Mouse (Mus musculus) limb, embryonic 12.5 days (tissue): ENCODE results near the gene Thada. TPM values are rescaled to one million over a fixed set of nuclear protein-coding genes. Genes with fewer than 3 reads are reported as not detected.

ENCODE experiments used
- ATAC-seq: fragments of 200-750 bp; cut with Nextera tagmentation; 2 replicates; pipeline ENCODE4 v1.8.0; 2017; ENCODE audit warnings: low read depth, moderate TSS enrichment; ENCODE audit not compliant: insufficient number of reproducible peaks, insufficient read depth, low FRiP score, low TSS enrichment
- H3K27ac ChIP-seq: fragments of 300-500 bp; sonication (generic); 2 replicates; pipeline ENCODE4 v1.5.1; 2016; ENCODE audit warnings: mild to moderate bottlenecking, moderate library complexity
- H3K27me3 ChIP-seq: fragments of 300-500 bp; sonication (generic); 2 replicates; pipeline ENCODE4 v1.6.1; 2016; ENCODE audit warnings: mild to moderate bottlenecking, moderate library complexity
- H3K36me3 ChIP-seq: fragments of 300-500 bp; sonication (generic); 2 replicates; pipeline ENCODE4 v1.6.1; 2016; ENCODE audit warnings: mild to moderate bottlenecking, moderate library complexity
- H3K4me1 ChIP-seq: fragments of 300-500 bp; sonication (generic); replicated peaks from 2 replicates; pipeline ENCODE4 v1.6.1; 2016
- H3K4me2 ChIP-seq: fragments of 300-500 bp; sonication (generic); 2 replicates; pipeline ENCODE4 v1.6.1; 2016; ENCODE audit warnings: mild to moderate bottlenecking, moderate library complexity
- H3K4me3 ChIP-seq: fragments of 300-500 bp; sonication (generic); replicated peaks from 2 replicates; pipeline ENCODE4 v1.5.1; 2016; ENCODE audit warnings: mild to moderate bottlenecking
- H3K9ac ChIP-seq: fragments of 300-500 bp; sonication (generic); replicated peaks from 2 replicates; pipeline ENCODE4 v1.6.1; 2016; ENCODE audit warnings: mild to moderate bottlenecking, moderate library complexity
- H3K9me3 ChIP-seq: fragments of 300-500 bp; sonication (generic); 2 replicates; pipeline ENCODE4 v1.6.1; 2016; ENCODE audit warnings: mild to moderate bottlenecking, moderate library complexity
- WGBS: fragments of 180-500 bp; shearing (Covaris S2); methylation state at CpG from one replicate; pipeline ENCODE4 v1.1.7; 2016; 5-methylcytosine and 5-hydroxymethylcytosine counted together
- polyA plus RNA-seq: library from polyadenylated mRNA; unstranded; fragments of >200 nt; fragmentation: Nextera tagmentation; extraction: Ambion mirVana; gene quantifications from 2 replicates; pipeline ENCODE4 v1.2.1, GENCODE M21; 2016

Gene Thada
- polyA plus RNA-seq, 1 experiment from 2014 or later = 15.3 TPM

DNA sequence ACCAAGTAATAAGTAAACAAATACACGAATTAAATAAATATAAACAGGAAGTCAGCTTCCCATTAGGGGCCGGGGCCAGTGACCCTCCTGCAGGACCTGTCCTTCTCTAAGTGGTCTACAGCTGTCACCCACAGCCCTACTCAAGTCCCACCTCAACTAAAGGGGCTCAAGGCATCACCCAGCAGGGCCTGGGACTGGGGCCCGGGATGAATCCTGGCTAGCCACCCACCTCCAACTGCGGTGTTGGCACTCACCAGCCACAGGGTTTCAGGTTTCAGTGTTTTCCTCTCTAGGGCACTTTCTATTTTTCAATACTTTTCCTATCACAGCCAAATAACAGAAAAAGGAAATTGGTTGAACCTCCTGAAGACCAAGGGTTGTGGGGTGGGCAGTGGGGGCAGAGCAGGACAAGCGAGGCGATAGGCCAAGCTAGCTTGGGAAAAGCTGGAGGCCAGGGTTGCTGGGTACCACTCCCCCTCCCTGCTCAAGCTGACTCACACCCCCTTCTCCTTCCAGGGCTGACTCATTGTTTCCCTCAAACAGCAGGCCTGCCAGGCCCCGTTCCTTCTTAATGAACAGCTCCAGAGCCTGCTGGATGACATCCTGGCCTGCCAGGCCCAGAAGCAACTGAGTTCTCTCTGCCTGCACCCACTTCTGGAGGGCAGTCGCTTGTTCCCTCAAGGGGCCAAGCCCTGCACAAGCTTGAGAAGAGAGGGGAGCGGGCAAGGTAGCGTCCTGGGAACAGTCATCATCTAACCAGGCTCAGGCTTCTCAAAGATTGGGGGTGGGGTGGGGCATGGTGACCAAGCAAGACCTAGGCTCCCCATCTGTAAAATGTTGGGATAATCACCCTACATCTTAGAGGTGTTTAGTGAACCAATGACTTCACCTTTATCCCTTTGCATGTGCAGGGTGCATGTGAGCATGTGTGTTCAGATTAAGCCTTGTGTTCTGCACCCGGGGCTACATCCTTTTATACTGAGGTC is 317.2 kb downstream of the Thada start:
- Histone ChIP-seq H3K27me3 (peaks cover 11% of the 10 kb centered on the region), H3K4me3 (no peak overlapping the region), H3K27ac (peak overlapping the region; percentile 89), H3K9ac (no peak overlapping the region), H3K4me2 (peak overlapping the region; percentile 17; the same call in 1 of the 2 replicates), H3K9me3 (no peaks in the 10 kb centered on the region), H3K36me3 (no peaks in the 10 kb centered on the region), H3K4me1 (peaks cover 57% of the 10 kb centered on the region)
- ATAC-seq = peak; percentile 67
- 33% methylated on average over 11 of the region's 11 CpGs for WGBS

GRCm38 (mm10) chr17:84147183-84148108 is 318.6 kb downstream of the Thada start:
- Histone ChIP-seq H3K36me3 (no peaks in the 10 kb centered on the region), H3K4me1 (peaks cover 69% of the 10 kb centered on the region), H3K27ac (no peak overlapping the region), H3K4me2 (no peak overlapping the region), H3K27me3 (peaks cover under 1% of the 10 kb centered on the region; the same call in 1 of the 2 replicates), H3K9ac (no peak overlapping the region), H3K4me3 (no peak overlapping the region), H3K9me3 (no peaks in the 10 kb centered on the region)
- no peak for ATAC-seq
- 59% methylated on average over 11 of the region's 11 CpGs for WGBS

- no peak for ATAC-seq
- H3K27me3 ChIP-seq = no peaks in the 10 kb centered on the region
- H3K9ac ChIP-seq = 0 out of 2 replicates have a peak overlapping the region, but pooled peaks have one; percentile 8
- H3K4me1 ChIP-seq = peaks cover 68% of the 10 kb centered on the region
- H3K36me3 ChIP-seq = no peaks in the 10 kb centered on the region
- H3K4me2 ChIP-seq = no peak overlapping the region
- no peak overlapping the region for H3K4me3 ChIP-seq
- H3K27ac ChIP-seq = peak overlapping the region; percentile 74
- 43% methylated on average over 7 of the region's 7 CpGs for WGBS
- no peaks in the 10 kb centered on the region for H3K9me3 ChIP-seq
These were observed 319.4 kb downstream of the Thada start for GRCm38 (mm10) chr17:84146458-84147182.

DNA sequence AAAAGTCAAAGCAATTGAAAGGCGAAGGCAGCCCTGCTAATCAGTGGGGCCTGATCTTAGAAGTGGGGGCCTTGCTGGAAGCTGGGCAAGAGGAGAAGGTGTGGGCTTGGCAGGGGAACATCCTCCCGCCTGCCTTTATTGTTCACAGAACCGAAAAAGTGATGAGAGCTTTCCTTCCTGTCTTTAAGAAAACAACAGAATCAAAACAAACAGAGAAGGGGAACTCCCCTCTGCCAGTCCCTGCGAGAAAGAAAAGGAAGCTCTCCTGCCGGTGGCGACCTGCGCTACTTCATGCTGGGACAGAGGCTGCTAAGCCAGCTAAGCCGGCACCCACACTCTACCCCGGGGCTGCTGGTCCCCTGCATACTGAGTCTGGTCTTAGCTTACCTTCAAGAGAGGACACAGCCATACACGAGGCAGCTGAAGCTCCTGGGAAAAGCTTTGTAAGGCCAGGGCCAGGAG is 320.1 kb downstream of the Thada start:
- Histone ChIP-seq H3K9me3 (no peaks in the 10 kb centered on the region), H3K4me2 (no peak overlapping the region), H3K27ac (peak overlapping the region; percentile 74), H3K9ac (no peak overlapping the region), H3K27me3 (no peaks in the 10 kb centered on the region), H3K4me3 (no peak overlapping the region), H3K36me3 (no peaks in the 10 kb centered on the region), H3K4me1 (peaks cover 75% of the 10 kb centered on the region)
- no peak for ATAC-seq
- WGBS = 20% methylated on average over 10 of the region's 10 CpGs

DNA sequence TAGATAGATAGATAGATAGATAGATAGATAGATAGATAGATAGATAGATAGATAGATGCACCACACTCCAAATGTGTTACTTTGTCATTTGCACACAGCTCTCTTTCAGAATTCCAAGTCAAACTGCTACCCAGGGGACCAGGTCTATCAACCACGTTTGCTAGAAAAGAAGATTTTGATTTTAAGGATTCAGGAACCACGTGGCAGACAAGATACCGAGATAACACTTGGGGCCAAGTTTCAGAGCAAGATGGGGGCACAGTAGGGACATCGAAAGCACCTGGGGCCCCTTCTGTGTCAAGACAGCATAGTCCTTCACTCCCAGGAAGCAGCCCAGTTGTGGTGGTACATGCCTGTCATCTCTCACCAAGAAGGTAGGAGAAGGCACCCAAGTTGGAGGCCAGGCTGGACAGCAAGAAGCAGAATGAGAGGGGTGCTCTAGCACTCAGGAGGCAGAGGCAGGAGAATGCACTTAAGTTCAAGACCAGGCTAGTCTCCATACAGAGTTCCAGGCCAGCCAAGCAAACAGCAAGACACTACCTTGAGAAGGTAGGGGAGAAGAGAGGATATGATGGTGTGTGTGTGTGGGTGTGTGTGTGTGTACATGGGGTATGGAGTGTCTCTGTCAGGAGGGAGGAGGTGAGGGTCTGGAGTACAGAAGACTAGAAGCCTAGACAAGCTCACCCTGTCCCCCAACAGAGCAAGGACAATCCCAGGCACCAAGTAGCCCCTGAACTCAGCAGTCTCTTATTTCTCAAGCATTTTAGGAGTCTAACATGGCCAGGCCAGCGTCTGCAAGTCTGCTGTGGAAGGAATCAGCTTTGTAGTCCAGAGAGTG is 321.0 kb downstream of the Thada start:
- Histone ChIP-seq H3K9me3 (no peaks in the 10 kb centered on the region), H3K4me1 (peaks cover 73% of the 10 kb centered on the region), H3K9ac (no peak overlapping the region), H3K27me3 (no peaks in the 10 kb centered on the region), H3K36me3 (no peaks in the 10 kb centered on the region), H3K27ac (peak overlapping the region; percentile 46; the same call in 1 of the 2 replicates), H3K4me2 (no peak overlapping the region), H3K4me3 (no peak overlapping the region)
- no peak for ATAC-seq
- 75% methylated on average over 5 of the region's 5 CpGs for WGBS

DNA sequence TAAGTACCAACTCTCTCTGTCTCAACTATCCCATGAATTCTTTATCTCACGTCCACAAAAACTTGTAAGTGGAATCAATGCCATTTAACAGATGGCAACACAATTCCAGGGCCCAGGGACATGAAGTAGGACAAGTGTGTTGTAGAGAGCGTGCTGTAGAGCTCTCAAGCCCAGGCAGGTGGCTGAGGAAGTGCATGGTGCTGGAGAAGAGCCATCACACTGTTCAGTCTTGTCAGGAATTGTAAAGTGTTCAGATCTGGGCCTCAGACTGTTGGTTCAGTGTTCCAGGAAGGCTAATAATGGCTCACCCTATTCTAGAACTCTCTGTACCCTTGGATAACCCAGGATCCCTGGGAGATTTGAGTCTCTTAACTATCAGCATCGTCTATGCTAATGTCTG is 321.9 kb downstream of the Thada start:
- Histone ChIP-seq H3K9ac (no peak overlapping the region), H3K27me3 (no peaks in the 10 kb centered on the region), H3K4me1 (peaks cover 65% of the 10 kb centered on the region), H3K36me3 (no peaks in the 10 kb centered on the region), H3K9me3 (no peaks in the 10 kb centered on the region), H3K4me3 (no peak overlapping the region), H3K4me2 (no peak overlapping the region), H3K27ac (no peak overlapping the region)
- 93% methylated on average over 3 of the region's 3 CpGs for WGBS
- no peak for ATAC-seq

DNA sequence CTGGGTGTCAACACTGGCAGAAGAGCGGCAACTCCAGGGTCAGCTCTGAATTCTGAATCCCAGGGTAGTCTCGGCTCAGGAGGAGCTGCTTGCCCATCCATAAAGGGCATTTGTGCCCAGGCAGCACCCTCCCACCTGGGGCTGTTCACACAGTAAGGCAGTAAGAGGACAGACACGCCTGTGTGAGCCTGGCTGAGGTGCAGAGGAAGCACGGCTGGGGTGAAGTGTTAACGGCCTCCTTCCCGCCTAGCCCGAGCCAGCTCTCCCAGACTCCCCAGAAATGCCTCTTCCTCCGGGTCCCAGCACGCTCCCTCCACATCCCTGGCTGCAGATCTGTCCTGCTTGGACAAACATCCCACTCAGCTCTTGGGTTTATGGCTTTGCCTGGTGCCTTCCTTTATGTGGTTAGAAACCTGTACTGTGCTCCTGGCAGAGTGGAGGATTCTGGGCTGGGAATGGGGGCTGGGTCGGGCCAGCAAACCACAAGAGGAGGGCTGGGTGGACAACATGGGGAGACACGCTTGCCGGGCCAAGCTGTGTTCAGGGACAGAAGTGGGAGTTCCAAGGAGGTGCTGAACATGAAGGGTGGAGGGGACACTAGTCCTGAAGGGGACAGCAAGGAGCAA is 322.7 kb downstream of the Thada start:
- Histone ChIP-seq H3K9me3 (no peaks in the 10 kb centered on the region), H3K27me3 (no peaks in the 10 kb centered on the region), H3K36me3 (no peaks in the 10 kb centered on the region), H3K4me1 (peaks cover 57% of the 10 kb centered on the region), H3K4me2 (no peak overlapping the region), H3K9ac (no peak overlapping the region), H3K4me3 (no peak overlapping the region), H3K27ac (peak overlapping the region; percentile 57)
- WGBS = 31% methylated on average over 12 of the region's 12 CpGs
- peak; percentile 23; the same call in 1 of the 2 replicates for ATAC-seq

DNA sequence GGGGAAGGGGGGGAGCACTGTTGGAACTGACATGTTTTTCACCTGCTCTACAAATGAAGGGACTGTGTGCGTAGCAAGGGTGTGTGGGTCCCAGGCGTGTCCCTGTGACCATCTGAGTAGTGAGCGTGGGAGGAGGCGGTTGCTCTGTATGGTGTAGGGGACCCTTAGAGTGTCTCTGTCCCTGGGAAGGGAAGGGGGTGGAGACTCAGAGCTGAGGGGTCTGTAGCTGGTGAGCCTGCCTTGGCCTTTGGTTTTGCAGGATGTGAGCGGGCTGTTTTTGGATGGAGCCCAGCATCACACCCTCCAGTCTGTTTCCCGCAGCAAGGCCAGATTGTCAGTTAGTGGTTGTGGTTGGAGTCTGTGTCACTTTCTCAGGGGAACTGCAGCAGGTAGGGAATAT is 324.3 kb downstream of the Thada start:
- WGBS = 90% methylated on average over 6 of the region's 6 CpGs
- Histone ChIP-seq H3K36me3 (no peaks in the 10 kb centered on the region), H3K4me3 (no peak overlapping the region), H3K27me3 (0 out of 2 replicates have a peak, but pooled peaks cover 5% of the 10 kb centered on the region), H3K9me3 (no peaks in the 10 kb centered on the region), H3K27ac (0 out of 2 replicates have a peak overlapping the region, but pooled peaks have one; percentile 23), H3K9ac (no peak overlapping the region), H3K4me2 (no peak overlapping the region), H3K4me1 (peaks cover 60% of the 10 kb centered on the region)
- ATAC-seq = no peak

- Histone ChIP-seq H3K9me3 (no peaks in the 10 kb centered on the region), H3K27ac (0 out of 2 replicates have a peak overlapping the region, but pooled peaks have one; percentile 23)
- 63% methylated on average over 10 of the region's 10 CpGs for WGBS
These were observed 325.0 kb downstream of the Thada start for GRCm38 (mm10) chr17:84140822-84141507.

More at GRCm38 (mm10) chr17:84140822-84141507, 325.0 kb downstream of the Thada start:
- no peak overlapping the region for H3K4me3 ChIP-seq
- H3K27me3 ChIP-seq = 0 out of 2 replicates have a peak, but pooled peaks cover 5% of the 10 kb centered on the region
- no peak for ATAC-seq
- H3K4me2 ChIP-seq = no peak overlapping the region
- H3K4me1 ChIP-seq = peaks cover 60% of the 10 kb centered on the region
- no peaks in the 10 kb centered on the region for H3K36me3 ChIP-seq
- H3K9ac ChIP-seq = no peak overlapping the region
